Mouse (Mus musculus): ENCODE measurements around the gene Tlr7. TPM values are rescaled to one million over a fixed set of nuclear protein-coding genes. Genes with fewer than 3 reads are reported as not detected.

The Tlr7 gene
- total and polyA plus RNA-seq, 2 experiments from 2014 or later: 0.26 to 0.88 TPM

GRCm38 (mm10) chrX:167334571-167334970, 4.2 kb upstream of the Tlr7 start:
- Histone ChIP-seq H3K9me3 (replicated peaks; ENCODE audit: control insufficient read depth, low read length) (no peaks in the 10 kb centered on the region), H3K4me1 (ENCODE audit: control insufficient read depth, insufficient read depth) (0 out of 2 replicates have a peak, but pooled peaks cover 4% of the 10 kb centered on the region), H3K27ac (ENCODE audit: low read depth) (no peak overlapping the region), H3K4me2 (ENCODE audit: low read depth, low read length) (no peak overlapping the region), H3K4me3 (ENCODE audit: low read depth, low read length) (no peak overlapping the region), H3K9ac (replicated peaks; ENCODE audit: low read depth, low read length) (no peak overlapping the region), H3K27me3 (ENCODE audit: control insufficient read depth, insufficient read depth, low read length) (no peaks in the 10 kb centered on the region), H3K36me3 (replicated peaks; ENCODE audit: control insufficient read depth, insufficient read depth, low read length) (no peaks in the 10 kb centered on the region)
- WGBS: 76% methylated on average over 1 of the region's 1 CpGs
- DNase-seq (ENCODE audit: low spot score) (no peak), ATAC-seq (ENCODE audit: insufficient read depth, low read depth) (no peak)
- TF ChIP-seq CTCF (IDR thresholded peaks at IDR 0.05; ENCODE audit: low read depth): no peak
- no peak for TF ChIP-seq EP300 (IDR thresholded peaks at IDR 0.05; ENCODE audit: low read depth)

- Histone ChIP-seq H3K4me1 (ENCODE audit: control insufficient read depth, insufficient read depth) (0 out of 2 replicates have a peak, but pooled peaks cover 4% of the 10 kb centered on the region), H3K4me2 (ENCODE audit: low read depth, low read length) (no peak overlapping the region), H3K27ac (ENCODE audit: low read depth) (no peak overlapping the region), H3K4me3 (ENCODE audit: low read depth, low read length) (no peak overlapping the region), H3K9ac (replicated peaks; ENCODE audit: low read depth, low read length) (no peak overlapping the region), H3K9me3 (replicated peaks; ENCODE audit: control insufficient read depth, low read length) (no peaks in the 10 kb centered on the region), H3K36me3 (replicated peaks; ENCODE audit: control insufficient read depth, insufficient read depth, low read length) (no peaks in the 10 kb centered on the region), H3K27me3 (ENCODE audit: control insufficient read depth, insufficient read depth, low read length) (no peaks in the 10 kb centered on the region)
- ATAC-seq (ENCODE audit: insufficient read depth, low read depth) (peak; percentile 49), DNase-seq (ENCODE audit: low spot score) (no peak)
- no peak for TF ChIP-seq EP300 (IDR thresholded peaks at IDR 0.05; ENCODE audit: low read depth)
- no peak for TF ChIP-seq CTCF (IDR thresholded peaks at IDR 0.05; ENCODE audit: low read depth)
- WGBS: 38% methylated on average over 1 of the region's 1 CpGs
Measured at GRCm38 (mm10) chrX:167332607-167333006, 2.2 kb upstream of the Tlr7 start.

DNA sequence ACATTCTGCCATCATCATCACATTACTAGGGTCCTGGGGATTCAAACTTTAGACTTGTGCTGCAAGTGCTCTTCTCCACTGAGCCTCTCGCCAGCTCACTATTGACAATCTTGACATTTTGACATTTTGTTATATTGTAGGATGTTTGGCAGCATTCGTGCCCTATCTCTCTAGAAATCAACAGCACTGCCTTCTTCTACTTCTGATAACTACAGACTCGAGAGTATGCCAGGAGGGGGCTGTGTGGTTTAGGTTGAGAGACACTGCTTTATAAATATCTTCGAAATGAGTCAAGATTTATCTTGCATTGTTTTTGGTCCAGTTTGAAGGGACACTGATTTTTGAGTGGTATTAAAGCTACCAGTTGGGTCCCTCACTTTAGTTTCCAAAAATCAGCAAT, 635 bp upstream of the Tlr7 start:
- Histone ChIP-seq H3K27me3 (ENCODE audit: control insufficient read depth, insufficient read depth, low read length) (no peaks in the 10 kb centered on the region), H3K36me3 (replicated peaks; ENCODE audit: control insufficient read depth, insufficient read depth, low read length) (no peaks in the 10 kb centered on the region), H3K4me2 (ENCODE audit: low read depth, low read length) (no peak overlapping the region), H3K4me3 (ENCODE audit: low read depth, low read length) (no peak overlapping the region), H3K27ac (ENCODE audit: low read depth) (no peak overlapping the region), H3K9ac (replicated peaks; ENCODE audit: low read depth, low read length) (no peak overlapping the region), H3K9me3 (replicated peaks; ENCODE audit: control insufficient read depth, low read length) (no peaks in the 10 kb centered on the region), H3K4me1 (ENCODE audit: control insufficient read depth, insufficient read depth) (0 out of 2 replicates have a peak, but pooled peaks cover 4% of the 10 kb centered on the region)
- no peak for DNase-seq (ENCODE audit: low spot score)
- no peak for ATAC-seq (ENCODE audit: insufficient read depth, low read depth)
- TF ChIP-seq CTCF (IDR thresholded peaks at IDR 0.05; ENCODE audit: low read depth) (no peak), EP300 (IDR thresholded peaks at IDR 0.05; ENCODE audit: low read depth) (no peak)
- WGBS: 56% methylated on average over 4 of the region's 4 CpGs

DNA sequence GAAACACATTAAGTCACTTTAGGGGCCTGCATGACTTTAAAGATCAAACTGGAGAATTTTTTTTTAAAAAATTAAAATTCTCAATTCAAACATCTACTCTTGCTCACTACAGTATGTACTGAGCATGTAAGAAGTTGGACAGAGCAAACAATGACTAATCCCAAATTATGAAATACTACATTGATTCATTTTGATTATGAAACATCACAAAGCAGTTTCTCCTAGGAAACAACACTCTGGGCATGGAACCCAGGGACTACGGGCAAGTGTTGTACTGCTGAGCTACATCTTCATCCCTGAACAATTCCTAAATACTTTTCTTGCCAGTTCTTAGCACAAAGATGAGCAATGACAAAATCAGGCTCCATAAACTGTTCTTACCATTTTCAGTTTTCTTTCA, 738 bp downstream of the Tlr7 start:
- 85% methylated on average over 1 of the region's 1 CpGs for WGBS
- Histone ChIP-seq H3K4me2 (ENCODE audit: low read depth, low read length) (no peak overlapping the region), H3K36me3 (replicated peaks; ENCODE audit: control insufficient read depth, insufficient read depth, low read length) (no peaks in the 10 kb centered on the region), H3K9me3 (replicated peaks; ENCODE audit: control insufficient read depth, low read length) (no peaks in the 10 kb centered on the region), H3K9ac (replicated peaks; ENCODE audit: low read depth, low read length) (no peak overlapping the region), H3K4me3 (ENCODE audit: low read depth, low read length) (no peak overlapping the region), H3K27ac (ENCODE audit: low read depth) (no peak overlapping the region), H3K4me1 (ENCODE audit: control insufficient read depth, insufficient read depth) (0 out of 2 replicates have a peak, but pooled peaks cover 4% of the 10 kb centered on the region), H3K27me3 (ENCODE audit: control insufficient read depth, insufficient read depth, low read length) (no peaks in the 10 kb centered on the region)
- no peak for ATAC-seq (ENCODE audit: insufficient read depth, low read depth)
- no peak for DNase-seq (ENCODE audit: low spot score)
- no peak for TF ChIP-seq EP300 (IDR thresholded peaks at IDR 0.05; ENCODE audit: low read depth)
- TF ChIP-seq CTCF (IDR thresholded peaks at IDR 0.05; ENCODE audit: low read depth): no peak

DNA sequence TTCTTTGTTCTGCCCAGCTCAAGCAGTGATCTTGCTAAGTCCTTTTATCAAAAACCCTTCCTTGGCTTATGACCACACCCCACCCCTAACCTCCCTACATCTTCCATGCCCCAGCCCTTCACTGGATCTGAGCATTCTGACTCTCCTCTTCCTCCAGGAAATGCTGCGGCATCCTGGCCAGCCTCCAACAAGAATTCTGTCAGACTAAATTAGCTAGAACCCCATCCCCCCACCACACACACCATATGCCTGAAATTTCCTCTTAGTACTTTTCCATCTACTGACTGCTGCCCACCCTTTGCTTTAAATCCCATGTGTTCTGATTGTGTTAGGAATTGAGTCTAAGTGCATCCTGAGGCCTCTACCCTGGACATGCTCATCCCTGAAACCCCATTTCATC, 1.3 kb downstream of the Tlr7 start:
- DNase-seq (ENCODE audit: low spot score): no peak
- Histone ChIP-seq H3K4me1 (ENCODE audit: control insufficient read depth, insufficient read depth) (0 out of 2 replicates have a peak, but pooled peaks cover 4% of the 10 kb centered on the region), H3K9ac (replicated peaks; ENCODE audit: low read depth, low read length) (no peak overlapping the region), H3K4me2 (ENCODE audit: low read depth, low read length) (no peak overlapping the region), H3K4me3 (ENCODE audit: low read depth, low read length) (no peak overlapping the region), H3K27ac (ENCODE audit: low read depth) (no peak overlapping the region), H3K27me3 (ENCODE audit: control insufficient read depth, insufficient read depth, low read length) (no peaks in the 10 kb centered on the region), H3K36me3 (replicated peaks; ENCODE audit: control insufficient read depth, insufficient read depth, low read length) (no peaks in the 10 kb centered on the region), H3K9me3 (replicated peaks; ENCODE audit: control insufficient read depth, low read length) (no peaks in the 10 kb centered on the region)
- ATAC-seq (ENCODE audit: insufficient read depth, low read depth): no peak
- 20% methylated on average over 1 of the region's 1 CpGs for WGBS
- TF ChIP-seq CTCF (IDR thresholded peaks at IDR 0.05; ENCODE audit: low read depth): no peak
- no peak for TF ChIP-seq EP300 (IDR thresholded peaks at IDR 0.05; ENCODE audit: low read depth)

GRCm38 (mm10) chrX:167328519-167328918, 1.8 kb downstream of the Tlr7 start:
- 73% methylated on average over 3 of the region's 3 CpGs for WGBS
- H3K9ac ChIP-seq (replicated peaks; ENCODE audit: low read depth, low read length): no peak overlapping the region

More at GRCm38 (mm10) chrX:167328519-167328918, 1.8 kb downstream of the Tlr7 start:
- Histone ChIP-seq H3K27ac (ENCODE audit: low read depth) (no peak overlapping the region), H3K9me3 (replicated peaks; ENCODE audit: control insufficient read depth, low read length) (no peaks in the 10 kb centered on the region), H3K36me3 (replicated peaks; ENCODE audit: control insufficient read depth, insufficient read depth, low read length) (no peaks in the 10 kb centered on the region), H3K27me3 (ENCODE audit: control insufficient read depth, insufficient read depth, low read length) (no peaks in the 10 kb centered on the region), H3K4me3 (ENCODE audit: low read depth, low read length) (no peak overlapping the region), H3K4me2 (ENCODE audit: low read depth, low read length) (no peak overlapping the region), H3K4me1 (ENCODE audit: control insufficient read depth, insufficient read depth) (0 out of 2 replicates have a peak, but pooled peaks cover 4% of the 10 kb centered on the region)
- ATAC-seq (ENCODE audit: insufficient read depth, low read depth): no peak
- TF ChIP-seq CTCF (IDR thresholded peaks at IDR 0.05; ENCODE audit: low read depth) (no peak), EP300 (IDR thresholded peaks at IDR 0.05; ENCODE audit: low read depth) (no peak)
- DNase-seq (ENCODE audit: low spot score): no peak
